Mouse (Mus musculus): ENCODE data around the gene Ccdc90b.

DNA sequence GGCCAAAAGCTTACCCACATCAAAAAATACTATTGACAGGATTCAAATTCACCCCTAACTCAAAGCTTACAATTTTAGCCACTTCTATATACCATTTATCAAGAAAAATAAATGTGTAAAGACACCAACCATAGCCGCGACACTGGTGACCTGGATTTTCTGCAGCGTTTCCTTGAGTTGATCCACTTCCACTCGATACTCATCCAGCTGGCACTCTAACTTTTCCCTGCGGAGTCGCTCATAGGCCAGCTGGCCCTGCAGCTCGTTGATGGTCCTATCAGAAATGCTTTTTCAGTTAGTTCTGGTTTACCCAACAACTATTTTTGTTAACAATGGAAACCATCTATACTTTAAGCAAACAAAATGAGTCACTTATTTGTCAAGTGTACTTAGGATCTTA, 29.0 kb downstream of the Ccdc90b start:
- no peak for TF ChIP-seq CTCF (IDR thresholded peaks at IDR 0.05; ENCODE audit: low read depth)
- TF ChIP-seq EP300 (IDR thresholded peaks at IDR 0.05; ENCODE audit: low read depth) = no peak
